Mouse (Mus musculus) ES-E14 (cell line): ENCODE results near the gene Pdlim1. TPM values are rescaled to one million over a fixed set of nuclear protein-coding genes. Genes with fewer than 3 reads are reported as not detected.

ENCODE experiments used
- DNase-seq: peaks from one replicate; pipeline ENCODE4 v3.0.0-alpha.2; 2013; ENCODE audit warnings: low read depth, low spot score
- H3K27ac ChIP-seq: 2 replicates; pipeline ENCODE4 v1.5.1; 2012; ENCODE audit warnings: low read depth, mild to moderate bottlenecking, low read length, moderate library complexity, mixed read lengths; ENCODE audit not compliant: poor library complexity, insufficient read depth, severe bottlenecking
- H3K36me3 ChIP-seq: 2 replicates; pipeline ENCODE4 v1.6.1; 2012; ENCODE audit warnings: mild to moderate bottlenecking, low read length, moderate library complexity, mixed read lengths; ENCODE audit not compliant: control insufficient read depth, poor library complexity, insufficient read depth, severe bottlenecking
- H3K4me1 ChIP-seq, 2 experiments: fragments of 150-350 bp in 1 of 2; sonication (generic) in 1 of 2; 2 replicates each; pipeline ENCODE4 v1.6.1; 2012; ENCODE audit warnings: low read length in 2 of 2, mild to moderate bottlenecking in 1 of 2, mixed read lengths in 1 of 2; ENCODE audit not compliant: control insufficient read depth in 2 of 2, insufficient read depth in 2 of 2, poor library complexity in 1 of 2
- H3K4me3 ChIP-seq, 2 experiments: fragments of 150-350 bp in 1 of 2; sonication (generic) in 1 of 2; 2 replicates each; pipeline ENCODE4 v1.5.1; 2012; ENCODE audit warnings: low read length in 2 of 2, low read depth in 1 of 2, mild to moderate bottlenecking in 1 of 2, mixed read lengths in 1 of 2; ENCODE audit not compliant: insufficient read depth in 1 of 2, poor library complexity in 1 of 2, severe bottlenecking in 1 of 2
- H3K9ac ChIP-seq: 2 replicates; pipeline ENCODE4 v1.6.1; 2012; ENCODE audit warnings: low read depth, mild to moderate bottlenecking, low read length, mixed read lengths; ENCODE audit not compliant: poor library complexity, insufficient read depth, severe bottlenecking
- H3K9me3 ChIP-seq: fragments of 150-350 bp; sonication (generic); 2 replicates; pipeline ENCODE4 v1.6.1; 2012; ENCODE audit warnings: low read depth, mild to moderate bottlenecking, low read length; ENCODE audit not compliant: control insufficient read depth, insufficient read depth
- CHD2 ChIP-seq: IDR thresholded peaks from 2 replicates; pipeline ENCODE4 v1.6.1; 2014; ENCODE audit warnings: mild to moderate bottlenecking, low read depth, low read length, inconsistent platforms
- HCFC1 ChIP-seq: IDR thresholded peaks from 2 replicates; pipeline ENCODE4 v1.6.1; 2012; ENCODE audit warnings: low read length, inconsistent platforms, borderline replicate concordance; ENCODE audit not compliant: insufficient read depth
- MAFK ChIP-seq: IDR thresholded peaks from 2 replicates; pipeline ENCODE4 v1.6.1; 2014; ENCODE audit warnings: mild to moderate bottlenecking, low read depth, low read length, inconsistent platforms; ENCODE audit not compliant: insufficient read depth
- ZC3H11A ChIP-seq: IDR thresholded peaks from 2 replicates; pipeline ENCODE4 v1.6.1; 2012; ENCODE audit warnings: low read depth, mild to moderate bottlenecking, inconsistent platforms, low read length, borderline replicate concordance
- ZNF384 ChIP-seq: IDR thresholded peaks from 2 replicates; pipeline ENCODE4 v1.6.1; 2012; ENCODE audit warnings: low read depth, low read length, inconsistent platforms
- in situ Hi-C, 2 experiments: fragments of 600-800 bp; cut with MboI; formaldehyde crosslinking; loops; one replicate each; pipeline ENCODE4 v1.15.1; 2025; ENCODE audit warnings: low sequenced_read_pairs in 2 of 2, inconsistent platforms in 1 of 2; ENCODE audit not compliant: unreplicated experiment in 2 of 2
- total RNA-seq: library from RNA; depleted of rRNA; stranded (reverse); fragments of 300-350 nt; gene quantifications from 2 replicates; pipeline ENCODE4 v1.2.3, GENCODE M21; 2012

The Pdlim1 gene
- total RNA-seq, 1 experiment, result 59.7 TPM

DNA sequence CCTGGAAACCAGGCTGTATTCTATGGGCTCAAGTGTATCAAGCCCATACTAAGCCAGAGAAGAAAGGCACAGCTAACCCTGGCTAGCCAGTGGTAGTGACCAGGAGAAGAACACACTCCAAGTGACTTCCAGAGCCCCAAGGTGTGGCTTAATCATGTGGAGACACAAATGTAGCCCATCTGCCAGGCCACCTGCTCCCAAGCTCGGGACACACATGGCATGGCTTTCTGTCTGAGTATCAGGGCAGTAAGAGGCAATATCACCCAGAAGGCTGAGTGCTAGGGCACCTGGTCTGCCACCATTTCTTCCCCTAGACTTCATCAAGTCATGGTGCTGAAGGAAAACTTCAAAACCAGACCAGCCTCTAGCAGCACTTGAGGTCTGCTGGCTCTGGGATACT, 22.6 kb upstream of the Pdlim1 start:
- H3K27ac ChIP-seq, result no peak overlapping the region
- in situ Hi-C loops, result no loop called here
- no peaks in the 10 kb centered on the region for H3K36me3 ChIP-seq
- DNase-seq, result no peak
- H3K4me1 ChIP-seq, result no peaks in the 10 kb centered on the region
- no peaks in the 10 kb centered on the region for H3K9me3 ChIP-seq
- TF ChIP-seq ZNF384, result no peak
- no peak overlapping the region for H3K9ac ChIP-seq
- no peak overlapping the region for H3K4me3 ChIP-seq

DNA sequence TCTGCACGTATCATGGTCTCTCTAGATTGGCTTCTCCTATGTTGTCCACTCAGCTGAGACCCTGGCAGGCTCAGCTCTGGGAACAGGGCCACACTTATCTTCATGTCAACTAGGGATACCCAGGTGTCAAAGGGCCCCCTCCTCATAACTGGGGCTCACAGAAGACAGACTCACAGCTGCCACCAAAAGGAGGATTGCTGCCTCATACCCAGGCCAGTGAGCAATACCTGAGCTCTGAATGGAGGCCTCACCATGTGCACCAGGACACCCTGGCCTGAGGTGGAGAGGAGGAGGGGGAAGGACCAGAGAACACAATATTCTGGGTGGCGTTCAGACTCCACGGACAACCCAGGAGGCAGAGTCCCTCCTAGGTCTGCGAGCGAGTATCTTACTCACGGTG, 22.1 kb upstream of the Pdlim1 start:
- no peak overlapping the region for H3K27ac ChIP-seq
- no peaks in the 10 kb centered on the region for H3K4me1 ChIP-seq
- H3K9me3 ChIP-seq, result no peaks in the 10 kb centered on the region
- H3K9ac ChIP-seq, result no peak overlapping the region
- H3K36me3 ChIP-seq, result no peaks in the 10 kb centered on the region
- in situ Hi-C loops, result no loop called here
- DNase-seq, result no peak
- TF ChIP-seq ZC3H11A, result no peak
- no peak for TF ChIP-seq MAFK
- no peak for TF ChIP-seq ZNF384
- TF ChIP-seq HCFC1, result no peak
- no peak for TF ChIP-seq CHD2
- no peak overlapping the region for H3K4me3 ChIP-seq

DNA sequence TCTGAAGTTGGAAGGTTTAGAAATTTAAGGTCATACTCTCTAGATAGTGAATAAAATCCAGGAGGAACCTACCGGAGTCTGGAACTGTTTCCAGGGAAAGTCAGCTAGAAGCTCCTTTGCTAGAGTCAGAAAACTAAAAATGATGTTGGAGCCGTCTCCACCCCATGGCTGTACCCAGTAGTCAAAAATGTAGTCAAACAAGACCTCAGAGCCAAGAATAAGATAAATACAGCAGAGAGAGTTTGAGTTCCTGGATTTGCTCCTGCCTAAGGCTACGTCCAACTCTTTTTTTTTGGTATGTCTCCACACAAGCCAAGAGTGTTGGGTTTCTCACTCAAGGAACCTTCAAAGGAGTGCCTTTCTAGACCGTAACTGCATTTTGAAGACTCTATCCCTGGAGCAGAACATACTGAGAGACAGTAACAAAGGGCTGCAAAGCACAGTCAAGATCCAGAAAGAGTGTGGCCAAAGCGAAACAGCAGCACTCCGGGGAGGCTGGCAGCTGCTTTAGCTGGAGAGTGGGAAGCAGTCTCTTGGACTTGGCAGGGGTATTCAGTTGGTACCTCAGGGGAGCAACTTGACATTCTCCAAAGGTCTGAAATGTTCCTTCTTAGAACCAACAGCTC, 18.6 kb upstream of the Pdlim1 start:
- Histone ChIP-seq H3K4me3 (no peak overlapping the region), H3K4me1 (no peaks in the 10 kb centered on the region), H3K27ac (no peak overlapping the region), H3K36me3 (no peaks in the 10 kb centered on the region), H3K9ac (no peak overlapping the region), H3K9me3 (no peaks in the 10 kb centered on the region)
- no peak for DNase-seq
- in situ Hi-C loops, result no loop called here
- TF ChIP-seq CHD2, result no peak
- no peak for TF ChIP-seq ZNF384
- TF ChIP-seq MAFK, result no peak
- no peak for TF ChIP-seq HCFC1
- TF ChIP-seq ZC3H11A, result no peak

DNA sequence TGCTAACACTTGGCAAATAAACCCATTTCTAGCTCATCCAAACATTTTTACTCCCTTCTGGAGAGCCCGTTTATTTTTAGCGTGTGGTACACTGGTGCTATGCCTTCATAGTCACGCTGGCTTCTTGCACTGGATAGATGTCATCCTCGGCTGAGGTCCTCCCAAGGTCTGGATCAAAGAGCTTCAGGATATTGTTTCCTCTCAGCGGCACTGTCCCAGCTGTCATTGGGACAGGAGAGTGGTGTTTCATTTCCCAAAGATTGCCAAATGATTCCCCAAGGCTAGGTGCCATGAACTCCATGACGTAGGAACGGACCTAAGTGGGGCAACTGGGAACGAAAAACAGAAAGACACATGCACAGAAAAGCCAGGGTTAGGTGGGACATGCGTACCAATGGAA, 16.8 kb upstream of the Pdlim1 start:
- DNase-seq, result no peak
- no peak overlapping the region for H3K4me3 ChIP-seq
- no peak for TF ChIP-seq CHD2
- no peak for TF ChIP-seq HCFC1
- no peak for TF ChIP-seq ZC3H11A
- no peak for TF ChIP-seq ZNF384
- no peak for TF ChIP-seq MAFK
- in situ Hi-C loops, result no loop called here
- no peak overlapping the region for H3K9ac ChIP-seq
- no peaks in the 10 kb centered on the region for H3K36me3 ChIP-seq
- H3K4me1 ChIP-seq, result peaks cover 0 to 3% of the 10 kb centered on the region in 2 experiments; a peak in 1 of 4 replicates
- H3K27ac ChIP-seq, result no peak overlapping the region
- H3K9me3 ChIP-seq, result no peaks in the 10 kb centered on the region

DNA sequence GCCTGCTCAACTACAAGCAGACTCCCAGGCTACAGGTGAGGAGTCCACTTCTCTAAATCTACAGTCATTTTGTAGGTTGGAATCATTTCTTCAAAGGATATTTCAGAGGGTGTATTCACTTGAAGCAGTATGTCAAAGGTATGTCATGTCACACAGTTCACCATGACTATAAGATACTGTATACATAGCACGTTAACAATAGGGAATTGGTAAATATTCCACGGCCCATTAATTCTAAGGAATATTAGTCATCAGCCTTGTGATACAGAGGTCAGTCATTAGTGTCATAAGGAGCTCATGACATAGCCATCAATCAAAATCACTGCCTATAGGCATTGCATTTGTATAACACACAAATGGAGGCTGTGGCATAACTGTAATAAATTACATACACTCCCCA, 13.1 kb upstream of the Pdlim1 start:
- no peak for DNase-seq
- Histone ChIP-seq H3K27ac (no peak overlapping the region), H3K9ac (no peak overlapping the region), H3K4me1 (peaks cover 0 to 4% of the 10 kb centered on the region in 2 experiments; a peak in 1 of 4 replicates), H3K36me3 (no peaks in the 10 kb centered on the region), H3K4me3 (no peak overlapping the region), H3K9me3 (no peaks in the 10 kb centered on the region)
- in situ Hi-C loops, result no loop called here
- no peak for TF ChIP-seq MAFK
- TF ChIP-seq ZNF384, result no peak
- no peak for TF ChIP-seq CHD2
- no peak for TF ChIP-seq HCFC1
